Mouse (Mus musculus): ENCODE data around the gene Cebpzos.

GRCm38 (mm10) chr17:78889184-78889583, 27.1 kb upstream of the Cebpzos start:
- TF ChIP-seq POLR2A (IDR thresholded peaks at IDR 0.05; ENCODE audit: control insufficient read depth, extremely low read depth, insufficient read depth, low read length, poor library complexity) (no peak), CTCF (IDR thresholded peaks at IDR 0.05; ENCODE audit: borderline replicate concordance, control insufficient read depth, extremely low read depth, insufficient read depth, low read length, poor library complexity) (no peak)
